Mouse (Mus musculus): ENCODE measurements at regions not wholly inside any gene's neighbourhood (a gene's known extent, or its start where the extent isn't known, plus 50 kb on each side); places are given as distances from the start of the nearest gene placed in this dataset.

GRCm38 (mm10) chr17:84095829-84096228 is 91.9 kb downstream of the Zfp36l2 start:
- TF ChIP-seq CTCF (IDR thresholded peaks at IDR 0.05; ENCODE audit: low read depth), result no peak
- no peak for TF ChIP-seq EP300 (IDR thresholded peaks at IDR 0.05; ENCODE audit: low read depth)
